Mouse (Mus musculus) heart, postnatal 25 days (tissue): ENCODE measurements around the gene 2510039O18Rik. TPM values are rescaled to one million over a fixed set of nuclear protein-coding genes. Genes with fewer than 3 reads are reported as not detected.

ENCODE experiments used
- DNase-seq: peaks from one replicate; pipeline ENCODE4 v3.0.0; 2022; ENCODE audit warnings: low spot score
- intact Hi-C: fragments of 180-260 bp; cut with DNase I; formaldehyde crosslinking; loops from one replicate; pipeline ENCODE4 v1.15.1; 2025
- total RNA-seq, 2 experiments: library from RNA; stranded (reverse); gene quantifications; 2 replicates each; pipeline ENCODE4 v1.2.3; 2021

2510039O18Rik gene
- total RNA-seq, 2 experiments from 2014 or later: 36.4 to 39.3 TPM

GRCm38 (mm10) chr4:147976237-147976636 is 35.5 kb downstream of the 2510039O18Rik start:
- intact Hi-C loops: no loop called here
- no peak for DNase-seq

- DNase-seq: no peak
- intact Hi-C loops: no loop called here
Observed at GRCm38 (mm10) chr4:147977726-147978125, 37.0 kb downstream of the 2510039O18Rik start.

- DNase-seq: no peak
- intact Hi-C loops: no loop called here
Observed at GRCm38 (mm10) chr4:147978391-147978790, 37.7 kb downstream of the 2510039O18Rik start.

- intact Hi-C loops: no loop called here
- no peak for DNase-seq
Observed at GRCm38 (mm10) chr4:147979441-147979860, 38.8 kb downstream of the 2510039O18Rik start.

GRCm38 (mm10) chr4:147985205-147986132 is 44.8 kb downstream of the 2510039O18Rik start, which contains the start of gene Nppb:
Nppb (plus strand) TSS chr4:147985788.
- no peak for DNase-seq
- intact Hi-C loops: no loop called here

GRCm38 (mm10) chr4:147993571-147994095 is 52.9 kb downstream of the 2510039O18Rik start:
- no peak for DNase-seq
- intact Hi-C loops: no loop called here

- DNase-seq: no peak
- intact Hi-C loops: no loop called here
Observed at GRCm38 (mm10) chr4:147995311-147995710, 54.6 kb downstream of the 2510039O18Rik start.

Other genes with a start within 250 kb of the 2510039O18Rik start
- not detected for gene Zfp534, start 238.3 kb upstream of the 2510039O18Rik start, total RNA-seq
- 1 to 10 TPM; 1.9 to 2.7 TPM for gene Zfp984, start 131.1 kb upstream of the 2510039O18Rik start, total RNA-seq
- 10 to 100 TPM; 11.4 to 11.8 TPM for gene Zfp933, start 92.5 kb upstream of the 2510039O18Rik start, total RNA-seq
- 1 to 10 TPM; 6.9 to 8.0 TPM for gene Miip, start 72.1 kb upstream of the 2510039O18Rik start, total RNA-seq
- 10 to 100 TPM; 23.8 to 26.4 TPM for gene Fv1, start 71.9 kb upstream of the 2510039O18Rik start, total RNA-seq
- 100 to 1,000 TPM; 689 to 706 TPM for gene Mfn2, start 36.2 kb upstream of the 2510039O18Rik start, total RNA-seq
- 10 to 100 TPM; 79.5 to 97.6 TPM for gene Plod1, start 4.1 kb upstream of the 2510039O18Rik start, total RNA-seq
- 100 to 1,000 TPM; 169 to 448 TPM for gene Nppb, start 44.9 kb downstream of the 2510039O18Rik start, total RNA-seq
- 1,000 to 10,000 TPM; 2,183 to 2,475 TPM for gene Nppa, start 59.8 kb downstream of the 2510039O18Rik start, total RNA-seq
- gene Clcn6, start 97.9 kb downstream of the 2510039O18Rik start, total RNA-seq: 1 to 10 TPM; 8.6 to 8.7 TPM
- gene Mthfr, start 98.2 kb downstream of the 2510039O18Rik start, total RNA-seq: 10 to 100 TPM in 1 of 2 experiments, 1 to 10 TPM in 1; 9.7 to 11.3 TPM
- 10 to 100 TPM; 43.0 to 43.5 TPM for gene Agtrap, start 147.1 kb downstream of the 2510039O18Rik start, total RNA-seq
- 10 to 100 TPM; 11.9 to 12.8 TPM for gene Mad2l2, start 189.5 kb downstream of the 2510039O18Rik start, total RNA-seq
- under 1 TPM; 0.05 to 0.11 TPM for gene Draxin, start 189.8 kb downstream of the 2510039O18Rik start, total RNA-seq
- gene Fbxo6, start 211.2 kb downstream of the 2510039O18Rik start, total RNA-seq: 10 to 100 TPM; 34.5 to 37.5 TPM
- 10 to 100 TPM; 16.0 to 16.9 TPM for gene Fbxo44, start 219.6 kb downstream of the 2510039O18Rik start, total RNA-seq
- under 1 TPM in 1 of 2 experiments, not detected in 1; 0.20 TPM for gene Fbxo2, start 219.7 kb downstream of the 2510039O18Rik start, total RNA-seq